Mouse (Mus musculus) neutrophil, adult 83 days (primary cell): ENCODE results near the gene Magix. TPM values are rescaled to one million over a fixed set of nuclear protein-coding genes. Genes with fewer than 3 reads are reported as not detected.

Experiments
- total RNA-seq, 2 experiments: library from RNA; stranded (reverse); gene quantifications; one replicate each; pipeline ENCODE4 v1.2.4; 2023

Magix gene
- total RNA-seq = under 1 TPM in 1 of 2 experiments, not detected in 1; 0.20 TPM

DNA sequence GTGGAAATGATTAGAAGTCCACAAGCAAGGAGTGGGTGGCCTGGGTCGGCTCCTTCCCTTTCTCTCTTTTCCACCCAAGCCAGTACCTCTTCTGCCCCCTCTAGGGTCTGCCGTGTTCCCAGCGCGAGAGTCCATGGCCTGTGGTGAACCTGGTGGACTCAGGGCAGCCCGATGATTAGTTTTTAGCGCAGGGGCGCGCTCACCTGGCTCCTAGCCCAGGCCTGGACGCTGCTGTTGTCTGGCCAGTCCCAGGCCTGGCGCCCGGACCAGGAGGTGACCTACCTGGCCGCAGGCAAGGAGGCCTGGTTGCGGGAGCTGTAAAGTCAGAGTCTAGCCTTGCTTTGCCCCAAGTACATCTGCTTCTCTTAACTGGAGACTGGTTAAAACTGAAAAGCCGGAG lies at the start of gene Magix:
TSS of gene Magix (minus strand) at position 388 of the 400 bp plus-strand sequence.

DNA sequence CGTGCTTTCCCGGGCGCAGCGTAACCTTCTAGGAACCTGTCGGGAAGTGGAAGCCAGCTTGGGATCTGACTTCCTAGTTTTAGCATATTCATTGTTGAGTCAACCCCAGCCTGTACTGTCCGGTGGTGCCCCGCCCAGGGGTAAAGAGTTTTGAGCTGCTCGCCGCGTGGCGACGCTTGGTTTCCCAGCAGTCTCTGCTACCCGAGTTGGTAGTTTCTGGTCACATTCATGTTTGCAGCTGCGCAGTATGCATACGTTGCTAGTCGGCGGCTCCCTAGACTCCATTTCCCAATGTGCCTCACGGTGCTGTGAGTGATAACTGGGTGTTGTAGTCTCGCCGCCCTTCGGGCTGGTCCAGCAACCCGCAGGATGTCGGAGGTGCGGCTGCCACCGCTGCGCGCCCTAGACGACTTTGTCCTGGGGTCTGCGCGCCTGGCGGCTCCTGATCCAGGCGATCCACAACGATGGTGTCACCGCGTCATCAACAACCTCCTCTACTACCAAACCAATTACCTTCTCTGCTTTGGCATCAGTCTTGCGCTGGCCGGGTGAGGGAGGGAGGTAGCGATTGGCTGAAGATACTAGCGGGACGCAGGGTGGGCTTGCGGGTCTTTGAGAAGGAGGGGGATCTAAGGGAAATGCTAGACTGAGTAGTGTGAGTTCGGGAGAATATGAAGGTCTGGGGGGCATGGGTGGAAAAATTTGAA lies 47.3 kb upstream of the Magix start, which contains the start of gene Praf2:
TSS of gene Praf2 (plus strand) at position 225 of the 707 bp plus-strand sequence.

DNA sequence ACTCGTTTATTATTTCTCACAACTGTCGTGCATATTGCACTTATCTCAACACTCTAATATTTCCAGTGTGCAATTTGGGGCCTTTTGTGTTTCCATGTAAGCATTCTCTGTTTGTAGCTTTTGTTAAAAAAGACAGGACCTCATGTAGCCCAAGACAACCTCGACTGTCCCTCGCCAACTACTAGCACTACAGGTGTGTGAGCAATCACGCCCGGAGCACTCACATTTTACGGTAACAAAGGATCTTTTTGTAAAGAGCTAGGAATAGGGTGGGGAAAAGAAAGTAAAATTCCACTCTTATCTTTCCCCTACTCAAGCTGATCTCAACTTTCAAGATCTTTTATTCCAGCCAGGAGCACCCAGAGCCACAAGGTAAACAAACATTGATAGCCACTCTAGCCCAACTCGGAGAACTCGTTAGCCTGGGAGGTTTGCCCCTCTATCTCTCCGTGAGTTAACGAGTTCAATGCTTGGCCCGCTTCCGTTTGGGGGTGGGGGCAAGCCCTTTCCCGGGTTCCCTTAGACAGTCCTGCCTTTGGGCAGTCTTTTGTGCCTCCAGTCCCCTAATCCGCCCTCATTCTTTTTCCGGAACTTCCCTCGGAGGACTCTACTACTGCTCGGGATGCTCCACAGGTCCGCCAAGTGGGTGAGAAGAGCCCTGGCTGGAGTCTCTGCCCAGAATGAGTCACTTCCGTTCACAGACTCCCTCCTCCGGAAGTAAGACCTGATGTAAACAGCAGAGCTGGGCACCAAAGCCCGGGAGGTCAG lies 40.6 kb upstream of the Magix start, which contains the start of gene Gm45208:
TSS of gene Gm45208 (plus strand) at position 732 of the 768 bp plus-strand sequence.

DNA sequence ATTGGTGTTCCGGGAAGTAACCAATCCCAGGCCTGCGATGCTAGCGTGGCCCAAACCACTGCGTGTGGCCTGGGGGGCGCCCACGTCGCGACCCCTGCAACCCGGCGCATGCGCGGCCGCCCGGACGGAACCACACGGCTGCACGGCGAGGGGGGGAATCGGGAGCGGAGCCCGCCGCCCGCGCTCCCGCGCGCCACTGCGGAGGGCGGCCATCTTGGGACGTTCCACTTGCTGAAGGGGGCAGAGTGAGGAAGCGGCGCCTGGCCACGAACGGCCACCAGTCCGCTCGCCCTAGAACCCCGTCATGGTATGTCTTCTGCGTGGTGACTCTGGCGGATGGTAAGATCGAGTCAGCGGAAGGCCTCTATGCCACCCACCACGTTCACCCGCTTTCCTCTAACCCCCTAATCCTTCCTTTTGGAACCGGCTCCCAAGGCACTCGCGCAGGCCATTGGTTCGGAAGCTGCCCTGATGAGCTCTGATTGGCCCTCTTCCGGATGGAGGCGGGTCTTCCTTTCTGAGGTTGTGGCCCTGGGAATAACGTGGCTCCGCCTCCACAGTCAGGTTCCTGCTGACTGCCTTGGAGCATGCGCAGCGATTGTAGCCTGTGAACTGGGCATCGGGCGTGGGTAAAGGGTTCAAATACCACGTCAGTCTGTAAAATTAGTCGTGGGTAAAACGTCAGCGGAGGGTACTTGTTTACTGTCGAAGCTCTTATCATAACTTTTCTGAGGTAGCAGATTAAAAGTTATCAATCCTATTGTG lies 33.3 kb upstream of the Magix start, which contains the start of gene Wdr45:
TSS of gene Wdr45 (plus strand) at position 199 of the 765 bp plus-strand sequence.

DNA sequence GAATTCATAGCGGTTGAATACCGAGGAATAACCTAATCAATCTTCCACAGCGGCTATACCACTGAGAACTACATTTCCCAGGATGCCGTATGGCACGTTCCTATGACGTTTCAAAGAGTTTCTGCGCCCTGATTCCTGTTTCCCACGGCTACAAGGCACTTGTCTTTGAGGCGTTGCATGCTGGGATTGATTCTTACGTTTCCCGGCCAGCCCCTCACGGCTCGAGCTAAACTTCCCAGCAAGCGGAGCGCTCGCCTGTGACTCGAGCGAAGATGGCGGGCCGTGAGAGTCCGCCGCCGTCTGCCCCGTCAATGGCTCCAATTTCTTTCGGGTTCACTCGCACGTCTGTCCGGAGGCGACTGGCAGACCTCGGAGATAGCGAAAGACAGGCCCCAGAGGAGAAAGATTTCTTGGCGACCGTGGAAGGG lies 15.9 kb upstream of the Magix start, which contains the start of gene Gpkow:
TSS of gene Gpkow (plus strand) at position 178 of the 428 bp plus-strand sequence.

GRCm38 (mm10) chrX:7670921-7671623 lies 10.0 kb downstream of the Magix start, which contains the start of gene Plp2:
TSS of gene Plp2 (minus strand) at chrX:7671390.

DNA sequence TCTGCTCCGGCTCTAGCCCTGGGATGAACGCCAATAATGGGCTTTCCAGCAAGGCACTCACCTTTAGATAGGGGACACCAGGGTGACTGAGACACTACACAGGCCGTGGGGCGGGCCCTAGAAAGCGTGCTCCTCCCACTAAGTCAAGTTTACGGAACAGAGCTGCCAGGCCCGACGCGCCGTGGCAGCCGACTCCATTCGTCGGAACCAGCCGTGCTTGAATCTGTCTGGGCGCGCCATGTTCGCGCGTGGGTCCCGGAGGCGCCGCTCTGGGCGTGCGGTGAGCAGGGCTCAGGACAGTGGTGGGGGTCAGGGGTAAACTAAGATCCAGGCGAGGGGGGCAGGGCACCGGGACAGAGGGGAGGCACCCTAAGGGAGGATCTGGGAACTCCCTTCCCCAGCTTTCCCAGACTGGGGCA lies 23.8 kb downstream of the Magix start, which contains the start of gene Prickle3:
TSS of gene Prickle3 (plus strand) at position 40 of the 419 bp plus-strand sequence.

DNA sequence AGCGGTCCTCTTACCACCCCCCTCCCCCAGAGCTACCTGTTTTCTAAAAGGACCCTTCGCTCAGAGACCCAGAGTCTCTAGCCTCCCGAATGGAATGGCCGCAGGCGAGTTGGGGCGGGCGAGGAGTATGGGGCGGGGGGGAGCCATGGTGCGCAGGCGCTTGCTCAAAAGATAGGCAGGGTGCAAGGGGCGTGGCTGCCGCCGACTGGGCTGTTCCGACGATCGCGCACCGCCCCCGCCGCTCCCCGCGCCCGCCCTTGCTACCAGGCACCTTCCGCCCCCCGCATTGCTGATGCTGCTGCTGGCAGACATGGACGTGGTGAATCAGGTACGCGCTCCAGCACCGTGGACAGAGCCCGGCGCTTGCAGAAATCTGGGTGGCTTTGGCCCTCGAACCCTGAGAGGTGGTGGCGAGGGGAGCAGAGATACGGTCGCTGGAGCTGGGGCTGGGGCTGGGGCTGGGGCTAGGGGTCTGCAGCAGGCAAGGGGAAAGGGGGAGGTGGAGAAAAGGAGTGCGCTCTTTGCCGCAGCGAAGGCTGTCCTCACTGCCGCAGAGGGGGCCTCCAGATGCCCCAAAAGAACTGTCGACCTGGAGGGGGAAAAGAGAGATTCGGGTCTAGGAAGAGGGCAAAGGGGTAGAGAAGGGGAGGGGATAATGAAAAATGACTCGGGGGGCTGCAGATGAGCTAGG lies 42.5 kb downstream of the Magix start, which contains the start of gene Syp:
TSS of gene Syp (plus strand) at position 71 of the 691 bp plus-strand sequence.

Other genes starting within 250 kb of the Magix start
- not detected for gene Foxp3, start 107.6 kb downstream of the Magix start, total RNA-seq
- 1 to 10 TPM in 1 of 2 experiments, under 1 TPM in 1; 0.33 to 2.0 TPM for gene Ppp1r3f, start 107.0 kb downstream of the Magix start, total RNA-seq
- 10 to 100 TPM; 19.7 to 20.2 TPM for gene Ccdc22, start 75.7 kb downstream of the Magix start, total RNA-seq
- under 1 TPM; 0.11 to 0.15 TPM for gene Cacna1f, start 74.2 kb downstream of the Magix start, total RNA-seq
- gene Syp, start 42.8 kb downstream of the Magix start, total RNA-seq = 1 to 10 TPM; 1.3 to 3.3 TPM
- gene Prickle3, start 24.0 kb downstream of the Magix start, total RNA-seq = 10 to 100 TPM; 39.9 to 49.9 TPM
- 100 to 1,000 TPM; 423 to 453 TPM for gene Plp2, start 9.9 kb downstream of the Magix start, total RNA-seq
- gene Gpkow, start 15.9 kb upstream of the Magix start, total RNA-seq = 10 to 100 TPM; 28.3 to 29.5 TPM
- 10 to 100 TPM; 38.2 to 41.9 TPM for gene Wdr45, start 33.1 kb upstream of the Magix start, total RNA-seq
- not detected for gene Gm45208, start 41.0 kb upstream of the Magix start, total RNA-seq
- 1 to 10 TPM; 5.0 to 5.5 TPM for gene Praf2, start 47.2 kb upstream of the Magix start, total RNA-seq
- under 1 TPM; 0.57 to 0.90 TPM for gene Ccdc120, start 69.7 kb upstream of the Magix start, total RNA-seq
- gene Tfe3, start 81.3 kb upstream of the Magix start, total RNA-seq = 10 to 100 TPM; 68.1 to 79.5 TPM
- 100 to 1,000 TPM; 123 to 144 TPM for gene Gripap1, start 108.5 kb upstream of the Magix start, total RNA-seq
- gene Kcnd1, start 141.0 kb upstream of the Magix start, total RNA-seq = 1 to 10 TPM; 1.2 to 7.5 TPM
- 100 to 1,000 TPM; 119 to 128 TPM for gene Otud5, start 160.1 kb upstream of the Magix start, total RNA-seq
- 1 to 10 TPM; 2.6 to 4.0 TPM for gene Pim2, start 197.0 kb upstream of the Magix start, total RNA-seq
- 10 to 100 TPM; 22.8 to 23.3 TPM for gene Slc35a2, start 202.8 kb upstream of the Magix start, total RNA-seq
- 10 to 100 TPM; 35.3 to 39.9 TPM for gene Pqbp1, start 218.0 kb upstream of the Magix start, total RNA-seq
- gene Timm17b, start 218.1 kb upstream of the Magix start, total RNA-seq = 10 to 100 TPM; 43.0 to 48.2 TPM
- gene Gm10491, start 226.6 kb upstream of the Magix start, total RNA-seq = not detected
- not detected for gene Gm10490, start 228.3 kb upstream of the Magix start, total RNA-seq
- not detected for gene Pcsk1n, start 238.6 kb upstream of the Magix start, total RNA-seq
- not detected for gene Eras, start 247.4 kb upstream of the Magix start, total RNA-seq